In genomic region chr2:164103501-164103900, GRCm38 (mm10) we compare ENCODE assay signal across 1 mouse cellular context.
TF ChIP-seq lines count a peak whose summit lies in the region.

No protein-coding gene starts in this region.

TF ChIP-seq in CH12.LX, 34 proteins besides CTCF, POLR2A, EP300 and RAD21 (continued from another document):
- no peak for TF ChIP-seq BHLHE40 (IDR thresholded peaks at IDR 0.05; ENCODE audit: low read depth, low read length)
- TF ChIP-seq ZC3H11A (IDR thresholded peaks at IDR 0.05; ENCODE audit: low read depth, low read length): peak; percentile 64
